Mouse (Mus musculus) gastrocnemius, postnatal 36 days (tissue): ENCODE data around the gene Cspg5. TPM values are rescaled to one million over a fixed set of nuclear protein-coding genes. Genes with fewer than 3 reads are reported as not detected.

Experiments
- DNase-seq, 2 experiments: peaks; one replicate each; pipeline ENCODE4 v3.0.0; 2022
- intact Hi-C: fragments of 180-260 bp; cut with DNase I; formaldehyde crosslinking; loops from one replicate; pipeline ENCODE4 v1.15.1; 2025
- long read RNA-seq, 2 experiments: library from polyadenylated mRNA; stranded (forward); transcript quantifications; one replicate each; pipeline ENCODE4 v2.0.0; 2021
- total RNA-seq, 2 experiments: library from RNA; stranded (reverse); gene quantifications; 2 replicates each; pipeline ENCODE4 v1.2.3; 2021

Cspg5 gene
- total RNA-seq, result under 1 TPM in 1 of 2 experiments, not detected in 1; 0.18 TPM
- long read RNA-seq, experiment 1, result 0 reads
- long read RNA-seq, experiment 2, result 0 reads

DNA sequence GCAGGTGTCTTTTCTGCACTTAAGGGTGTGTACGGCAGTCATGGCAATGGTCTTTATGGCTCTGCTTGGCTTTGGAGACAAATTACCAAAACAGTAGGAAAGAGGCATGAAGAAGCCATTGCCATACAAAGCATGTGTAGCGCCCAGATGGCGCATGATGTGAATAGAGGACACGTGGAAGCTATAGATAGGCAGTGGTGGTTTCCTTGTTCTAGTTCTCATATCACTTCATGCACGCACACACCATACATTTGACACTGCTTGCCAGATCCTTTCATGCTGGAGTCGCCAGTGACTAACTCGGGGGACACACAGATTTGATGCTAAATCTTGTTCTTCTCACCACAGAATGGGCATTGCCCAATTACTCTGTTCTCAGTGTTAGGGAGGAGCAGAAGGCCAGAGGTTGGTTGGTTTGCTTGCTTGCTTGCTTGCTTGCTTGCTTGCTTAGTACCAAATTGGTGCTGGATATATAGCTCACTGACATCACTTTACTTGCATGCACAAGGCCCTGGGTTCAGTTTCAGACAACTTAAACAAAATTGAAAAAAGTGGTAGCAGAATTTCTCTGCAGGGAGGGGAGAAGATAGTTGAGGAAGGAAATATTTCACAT lies at the start of gene Cspg5:
Gene Cspg5, plus strand, starts transcription at position 563 of the 613 bp plus-strand sequence.
- intact Hi-C loops, result no loop called here
- no peak for DNase-seq

DNA sequence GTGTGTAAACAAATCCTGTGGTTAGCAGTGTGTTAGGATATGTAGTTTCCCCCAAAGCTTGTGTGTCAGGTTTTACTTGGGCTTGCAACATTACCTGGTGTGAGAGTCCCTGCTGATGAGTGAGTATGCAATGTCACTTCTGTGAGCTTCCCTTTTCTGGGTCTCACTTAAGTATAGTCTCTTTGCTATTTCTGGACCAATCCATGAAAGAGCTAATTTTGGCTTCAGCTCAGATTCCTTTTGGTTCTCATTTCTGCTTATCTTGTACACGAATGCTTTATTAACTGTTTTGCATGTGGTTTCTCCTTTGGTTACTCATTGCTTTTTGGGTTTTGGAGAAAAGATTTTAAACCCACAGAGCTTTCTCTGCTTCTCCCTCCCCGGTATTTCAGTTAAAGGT lies 43.7 kb upstream of the Cspg5 start:
- DNase-seq, result no peak
- intact Hi-C loops, result no loop called here

DNA sequence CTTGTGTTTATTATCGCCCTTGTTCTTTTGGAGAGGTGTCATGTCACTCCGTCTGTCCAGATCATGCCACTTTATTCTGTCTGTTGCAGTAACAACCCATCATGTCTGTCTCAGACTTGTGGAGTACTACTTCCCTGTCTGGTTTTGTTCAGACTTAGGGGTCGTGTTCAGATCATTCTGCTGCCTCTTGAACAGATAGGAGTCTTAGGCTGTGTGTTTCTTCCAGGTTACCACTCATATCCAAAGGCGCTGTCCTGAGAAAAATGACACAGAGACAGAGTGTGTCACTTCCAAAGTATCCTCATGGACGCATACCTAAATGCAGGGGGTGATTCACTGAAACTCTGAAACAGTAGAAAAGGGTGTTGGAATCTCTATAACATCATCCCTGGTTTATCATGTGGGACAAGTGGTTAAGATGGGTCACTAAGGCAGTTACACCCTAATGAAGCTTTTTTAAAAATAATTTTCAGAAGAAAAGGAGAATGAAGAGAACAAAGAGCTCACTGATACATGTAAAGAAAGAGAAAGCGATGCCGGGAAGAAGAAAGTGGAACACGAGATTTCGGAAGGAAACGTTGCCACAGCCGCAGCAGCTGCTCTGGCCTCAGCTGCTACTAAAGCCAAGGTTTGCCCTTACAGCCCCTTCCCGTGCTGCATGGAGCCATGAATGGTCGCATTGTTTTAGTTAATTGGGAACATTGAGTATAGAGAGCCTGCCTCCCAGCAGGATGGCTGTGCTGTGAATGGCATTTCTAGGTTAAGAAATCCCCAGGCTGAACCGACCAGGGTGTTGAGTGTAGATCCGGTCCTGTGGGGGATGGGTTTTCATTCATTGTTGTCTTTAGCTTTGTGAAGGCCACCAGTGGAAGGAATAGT lies 37.8 kb upstream of the Cspg5 start:
- no peak for DNase-seq
- intact Hi-C loops, result no loop called here

DNA sequence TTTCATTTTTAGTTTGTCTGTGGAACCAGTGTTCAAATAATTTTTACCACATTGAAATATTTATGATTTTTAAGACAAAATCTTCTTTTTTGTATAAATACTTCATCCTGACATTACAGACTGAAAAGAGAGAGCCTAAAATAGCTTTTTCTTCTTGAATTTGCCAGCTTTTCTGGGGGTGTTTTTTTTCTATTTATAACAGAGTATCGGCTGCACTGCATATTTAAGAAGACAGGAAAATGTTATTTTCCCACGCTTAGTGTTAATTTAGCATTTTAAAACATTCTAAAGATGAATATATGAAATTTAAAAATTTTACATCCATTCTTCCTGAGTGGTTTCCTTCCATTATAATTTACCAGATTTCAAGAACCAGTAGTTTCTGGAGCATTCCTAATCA lies 37.1 kb upstream of the Cspg5 start:
- DNase-seq, result no peak
- intact Hi-C loops, result no loop called here

DNA sequence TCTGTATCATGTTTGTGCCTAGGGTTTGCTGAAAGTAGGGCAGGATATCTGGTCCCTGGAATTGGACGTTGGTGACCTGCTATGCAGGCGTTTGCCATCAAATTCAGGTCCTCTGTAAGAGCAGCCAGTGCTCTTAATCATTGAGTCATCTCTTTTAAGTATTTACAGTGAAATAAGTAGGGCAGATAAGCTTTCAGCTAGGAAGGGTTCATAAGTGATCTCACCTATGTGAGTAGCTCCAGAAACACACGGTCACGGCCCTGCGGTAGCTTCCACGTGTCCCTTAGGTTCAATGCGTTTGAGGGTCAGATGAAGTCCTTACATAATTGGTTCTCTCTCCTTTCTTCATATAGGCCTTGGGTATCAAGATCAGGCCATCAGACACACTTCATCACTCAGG lies 35.3 kb upstream of the Cspg5 start:
- no peak for DNase-seq
- intact Hi-C loops, result no loop called here

DNA sequence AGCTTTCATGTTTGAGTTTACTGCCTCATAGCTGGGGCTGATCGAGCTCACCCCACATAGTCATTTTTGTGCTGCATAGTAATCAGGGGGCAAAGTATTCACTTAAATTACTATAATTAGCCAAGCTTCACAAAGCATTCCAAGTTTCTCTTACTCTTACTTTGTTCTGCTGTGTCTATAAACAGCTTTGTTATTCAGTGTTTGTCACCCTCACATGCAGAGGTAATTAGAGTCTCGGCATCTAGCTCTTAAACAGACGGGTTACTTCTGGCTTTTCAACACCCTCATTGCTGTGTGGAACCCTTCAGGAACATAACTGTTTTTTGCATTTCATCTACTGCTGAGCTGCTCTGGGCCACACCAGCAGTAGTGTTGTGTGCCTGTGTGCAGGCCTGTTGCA lies 34.6 kb upstream of the Cspg5 start:
- intact Hi-C loops, result no loop called here
- no peak for DNase-seq

DNA sequence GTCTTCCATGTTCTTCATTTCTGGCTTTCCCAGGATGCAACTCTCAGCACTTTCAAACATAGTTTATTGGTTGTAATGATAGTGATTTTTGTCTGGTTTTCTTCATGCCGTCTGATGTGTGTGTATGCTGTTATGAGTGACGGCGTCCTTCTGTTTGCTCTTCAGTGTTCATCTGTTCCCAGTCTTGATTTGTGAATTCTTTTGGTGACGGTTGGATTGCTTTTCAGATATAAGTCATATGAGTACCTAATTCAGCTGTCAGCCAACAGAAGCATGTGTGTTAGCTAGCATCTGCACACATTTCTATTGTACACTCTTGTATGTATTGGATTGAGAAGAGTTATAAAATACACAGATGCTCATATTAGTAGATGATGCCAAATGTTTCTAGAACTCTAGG lies 19.3 kb upstream of the Cspg5 start:
- DNase-seq, result no peak
- intact Hi-C loops, result no loop called here

DNA sequence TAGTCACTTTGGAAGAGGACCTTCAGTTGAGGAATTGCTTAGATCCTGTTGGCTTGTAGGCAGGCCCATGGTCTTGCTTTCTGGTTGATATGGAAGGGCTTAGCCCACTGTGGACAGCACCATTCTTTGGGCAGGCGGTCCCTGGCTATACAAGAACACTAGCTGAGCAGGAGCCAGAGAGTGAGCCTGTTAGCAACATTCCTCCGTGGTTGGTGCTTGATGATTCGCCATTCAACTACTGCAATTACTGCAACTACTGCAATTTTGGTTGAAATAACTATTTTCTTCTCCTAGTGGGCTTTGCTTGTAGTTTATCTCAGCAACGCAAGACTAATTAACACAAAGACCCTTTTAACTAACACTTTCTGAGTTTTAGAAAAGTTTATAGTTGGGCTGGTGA lies 17.4 kb upstream of the Cspg5 start:
- intact Hi-C loops, result no loop called here
- DNase-seq, result no peak

DNA sequence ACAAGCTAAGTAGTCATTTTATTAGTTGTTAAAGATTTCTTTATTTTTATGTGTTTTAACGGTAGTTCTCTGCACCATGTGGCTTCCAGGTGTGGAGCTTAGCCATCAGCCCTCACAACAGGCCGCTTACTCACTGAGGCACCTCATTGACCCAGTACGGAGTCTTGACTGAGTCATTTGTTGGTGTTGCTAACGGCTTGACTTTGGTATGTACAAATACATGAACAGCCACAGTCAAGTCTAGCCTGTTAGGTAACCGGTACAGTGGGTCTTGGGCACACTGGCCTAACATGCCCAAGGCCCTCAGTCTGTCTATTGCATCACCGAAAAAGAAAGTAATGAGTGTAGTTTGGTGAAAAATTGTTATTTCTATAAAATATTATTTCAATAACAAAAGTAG lies 14.9 kb upstream of the Cspg5 start:
- DNase-seq, result no peak
- intact Hi-C loops, result no loop called here

DNA sequence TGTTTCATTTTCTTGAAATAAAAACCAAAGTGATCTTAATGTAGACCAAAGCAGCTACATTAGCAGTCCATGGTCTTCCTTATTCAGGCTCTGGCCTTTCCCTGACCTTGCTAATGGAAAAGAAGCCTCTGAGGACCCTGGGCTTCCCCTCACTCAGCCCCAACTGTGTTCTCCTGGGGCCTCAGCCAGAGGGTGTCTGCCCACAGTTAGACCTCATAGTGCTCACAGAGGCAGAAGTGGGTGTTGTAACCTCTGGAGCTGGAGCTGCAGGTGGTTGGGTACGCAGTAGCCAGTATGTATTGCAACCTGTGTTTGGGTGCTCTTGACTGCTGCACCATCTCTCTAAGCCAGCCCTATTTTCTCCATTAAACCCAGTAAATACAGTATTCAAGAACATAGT lies 14.5 kb upstream of the Cspg5 start:
- DNase-seq, result no peak
- intact Hi-C loops, result no loop called here

DNA sequence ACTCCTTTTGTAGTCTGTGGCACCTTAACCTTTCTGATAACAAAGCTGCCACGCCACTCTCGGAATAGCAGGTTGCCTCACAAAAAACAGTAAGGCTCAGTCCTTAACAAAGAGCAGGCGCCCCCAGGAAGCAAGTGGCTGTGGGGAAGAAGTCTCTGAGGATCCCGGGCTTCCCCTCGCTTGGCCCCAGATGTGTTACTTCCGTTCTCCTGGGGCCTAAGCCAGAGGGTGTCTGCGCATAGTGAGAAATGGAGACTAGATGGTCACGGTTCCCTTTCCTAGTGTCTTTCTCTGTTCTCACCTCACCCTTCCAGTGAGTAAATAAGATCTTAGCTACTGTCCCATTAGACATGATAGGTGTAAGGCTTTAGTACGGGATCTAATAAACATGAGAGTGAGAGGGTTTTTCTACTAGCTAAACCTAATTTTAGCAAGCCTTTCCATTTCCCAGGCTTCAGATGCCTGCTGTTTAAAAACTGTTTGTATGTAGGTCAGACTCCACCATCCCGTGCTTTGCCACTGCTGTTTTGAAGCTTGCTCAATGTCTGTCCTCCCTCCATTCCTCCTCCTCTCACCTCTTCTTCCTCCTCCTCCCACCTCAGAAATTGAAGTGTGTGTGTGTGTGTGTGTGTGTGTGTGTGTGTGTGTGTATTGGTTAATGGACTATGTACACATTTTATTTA lies 13.9 kb upstream of the Cspg5 start:
- no peak for DNase-seq
- intact Hi-C loops, result no loop called here

DNA sequence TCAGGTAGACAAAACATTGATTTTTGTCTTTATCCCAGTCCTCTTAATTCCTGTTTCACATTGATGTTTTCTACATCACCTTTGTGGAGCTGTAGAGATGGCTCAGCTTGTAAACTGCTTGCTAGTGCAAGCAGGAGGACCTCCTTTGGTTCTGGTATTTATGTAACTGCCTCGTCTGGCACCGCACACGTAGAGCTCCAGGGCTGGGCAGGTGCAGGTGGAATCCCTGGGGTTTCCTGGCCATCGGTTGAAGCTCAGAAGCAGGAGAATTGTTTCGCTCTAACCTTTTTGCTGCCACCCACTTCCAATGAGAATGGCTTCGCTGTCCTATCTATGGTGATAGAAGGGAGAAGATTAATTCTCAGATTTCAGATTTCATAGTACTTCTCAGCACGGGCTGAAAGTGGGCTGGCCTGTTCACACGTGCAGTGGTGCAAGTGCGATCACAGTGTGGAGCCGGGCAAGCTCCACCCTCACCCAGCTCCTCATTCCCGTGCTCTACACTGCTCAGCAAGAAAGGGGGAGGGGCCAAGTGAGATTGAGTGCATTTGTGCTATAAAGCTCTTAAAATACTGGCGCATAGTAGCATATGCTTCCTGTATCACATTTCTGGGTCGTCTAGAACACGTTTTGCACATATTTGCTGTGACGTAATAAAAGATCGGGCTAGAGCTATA lies 13.1 kb upstream of the Cspg5 start:
- intact Hi-C loops, result no loop called here
- DNase-seq, result no peak

DNA sequence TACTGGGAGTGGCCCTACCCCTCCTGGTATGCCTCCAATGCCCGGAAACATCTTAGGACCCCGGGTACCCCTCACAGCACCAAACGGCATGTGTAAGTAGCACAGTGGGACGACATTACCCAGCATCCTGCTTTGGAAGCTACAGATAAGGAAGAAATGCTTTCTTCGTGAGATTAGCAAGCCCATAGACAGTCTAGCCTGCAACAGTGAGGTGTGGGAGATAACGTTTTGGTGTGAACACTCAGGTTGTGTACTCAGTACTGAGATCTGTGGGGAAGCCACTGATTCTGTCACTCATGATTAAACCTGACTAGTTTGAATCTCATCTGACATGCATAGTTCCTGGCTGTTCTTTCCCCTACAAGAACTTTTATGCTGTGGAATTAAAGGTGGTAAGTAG lies 8.6 kb upstream of the Cspg5 start:
- intact Hi-C loops, result no loop called here
- DNase-seq, result no peak

DNA sequence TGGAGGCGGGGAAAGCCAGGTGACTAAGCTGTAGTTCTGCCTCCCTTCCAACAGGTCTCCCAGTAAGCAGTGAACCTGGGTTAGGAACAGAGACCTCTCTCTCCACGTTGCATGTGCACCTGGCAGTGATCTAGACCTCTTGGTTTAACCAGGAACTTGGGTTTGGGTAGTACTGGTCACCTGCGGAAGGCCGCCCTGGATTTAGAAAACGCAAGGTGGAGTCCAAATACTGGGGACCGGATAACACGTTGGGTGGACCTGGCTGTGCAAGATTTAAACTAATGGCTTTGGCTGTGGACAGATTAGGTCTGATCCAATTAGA lies 945 bp downstream of the Cspg5 start:
- intact Hi-C loops, result no loop called here
- no peak for DNase-seq

DNA sequence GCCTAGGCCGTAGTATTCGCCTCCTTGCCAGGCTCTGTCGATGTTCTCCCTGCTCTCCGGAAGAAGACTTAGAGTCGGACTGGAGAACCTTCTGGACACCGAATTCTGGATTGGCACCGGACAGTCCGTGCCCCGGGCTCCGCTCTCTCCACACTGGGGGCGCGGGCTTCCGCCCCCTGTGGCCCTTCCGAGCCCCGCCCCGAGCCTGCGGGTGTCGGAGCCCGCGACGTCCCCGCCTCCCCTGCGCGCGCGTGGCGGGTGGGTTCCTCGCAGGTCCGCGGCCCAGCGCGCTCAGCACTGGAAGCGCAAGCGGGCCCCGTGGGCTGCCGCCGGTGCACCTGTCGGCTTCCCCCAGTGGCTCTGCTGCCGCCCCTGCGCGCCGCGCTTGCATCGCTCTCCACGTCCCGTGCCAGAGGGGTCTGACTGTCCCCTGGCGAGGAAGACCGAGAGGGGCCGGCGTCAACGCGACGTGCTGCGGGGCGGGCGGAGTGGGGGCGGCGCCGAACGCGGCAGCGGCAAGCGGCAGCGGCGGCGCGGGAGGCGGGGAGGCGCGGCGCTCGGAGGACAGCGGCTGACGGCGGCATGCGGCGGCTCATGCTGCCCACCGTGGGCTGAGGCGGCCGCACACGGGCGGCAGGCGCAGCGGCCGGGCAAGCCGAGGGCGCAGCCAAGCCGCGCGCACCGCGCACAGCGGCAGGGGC lies 1.5 kb downstream of the Cspg5 start:
- no peak for DNase-seq
- intact Hi-C loops, result no loop called here

DNA sequence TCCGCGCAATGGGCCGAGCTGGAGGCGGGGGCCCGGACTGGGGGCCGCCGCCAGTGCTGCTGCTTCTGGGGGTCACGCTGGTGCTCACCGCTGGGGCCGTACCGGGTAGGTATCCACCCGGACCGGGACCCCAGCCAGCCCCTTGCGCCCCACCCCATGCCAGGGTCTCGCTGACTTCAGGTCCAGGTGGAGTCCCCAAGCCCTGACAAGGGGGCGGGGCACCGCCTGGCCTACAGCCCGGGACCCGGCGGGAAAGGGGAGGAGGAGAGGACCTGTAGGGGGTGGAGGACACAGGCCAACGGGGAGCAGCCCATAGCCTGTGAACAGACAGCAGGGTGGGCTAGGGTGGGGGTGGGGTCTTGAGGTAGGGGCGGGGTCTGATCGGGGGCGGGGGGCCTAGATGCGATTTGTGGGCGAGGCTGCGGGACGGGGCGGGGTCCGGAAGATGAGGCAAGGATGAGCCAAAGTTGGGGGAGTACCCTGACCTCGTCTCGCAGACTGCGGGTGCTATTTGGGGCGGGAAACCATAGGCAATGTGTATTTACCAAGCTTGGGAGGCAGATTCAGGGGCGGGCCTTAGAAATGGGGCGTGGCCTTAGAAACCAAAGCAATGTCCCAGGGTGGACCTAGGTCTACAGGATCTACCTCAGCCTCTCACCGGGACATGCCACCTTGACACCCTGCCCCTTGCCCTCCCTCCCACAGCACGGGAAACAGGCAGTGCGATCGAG lies 2.2 kb downstream of the Cspg5 start:
- intact Hi-C loops, result no loop called here
- DNase-seq, result peak in 1 of 2 experiments; percentile 18

DNA sequence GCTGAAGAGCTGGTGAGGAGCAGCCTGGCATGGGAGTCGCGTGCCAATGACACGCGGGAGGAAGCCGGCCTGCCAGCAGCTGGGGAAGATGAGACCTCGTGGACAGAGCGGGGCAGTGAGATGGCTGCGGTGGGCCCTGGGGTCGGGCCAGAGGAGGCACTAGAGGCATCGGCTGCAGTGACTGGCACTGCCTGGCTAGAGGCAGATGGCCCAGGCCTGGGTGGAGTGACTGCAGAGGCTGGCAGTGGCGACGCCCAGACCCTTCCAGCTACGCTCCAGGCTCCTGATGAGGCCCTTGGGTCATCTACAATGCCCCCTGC lies 2.7 kb downstream of the Cspg5 start:
- no peak for DNase-seq
- intact Hi-C loops, result no loop called here

DNA sequence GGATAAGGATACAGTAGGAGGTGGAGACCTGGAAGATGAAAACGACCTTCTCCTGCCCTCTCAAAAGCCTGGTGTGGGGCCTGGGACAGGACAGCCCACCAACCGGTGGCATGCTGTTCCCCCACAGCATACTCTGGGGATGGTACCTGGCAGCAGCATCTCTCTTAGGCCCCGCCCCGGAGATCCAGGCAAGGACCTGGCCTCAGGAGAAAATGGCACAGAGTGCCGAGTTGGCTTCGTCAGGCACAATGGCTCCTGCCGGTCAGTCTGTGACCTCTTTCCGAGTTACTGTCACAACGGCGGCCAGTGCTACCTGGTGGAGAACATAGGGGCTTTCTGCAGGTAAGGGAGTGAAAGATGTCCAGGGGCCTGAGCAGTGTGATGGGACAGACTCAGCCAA lies 3.5 kb downstream of the Cspg5 start:
- intact Hi-C loops, result no loop called here
- DNase-seq, result no peak

DNA sequence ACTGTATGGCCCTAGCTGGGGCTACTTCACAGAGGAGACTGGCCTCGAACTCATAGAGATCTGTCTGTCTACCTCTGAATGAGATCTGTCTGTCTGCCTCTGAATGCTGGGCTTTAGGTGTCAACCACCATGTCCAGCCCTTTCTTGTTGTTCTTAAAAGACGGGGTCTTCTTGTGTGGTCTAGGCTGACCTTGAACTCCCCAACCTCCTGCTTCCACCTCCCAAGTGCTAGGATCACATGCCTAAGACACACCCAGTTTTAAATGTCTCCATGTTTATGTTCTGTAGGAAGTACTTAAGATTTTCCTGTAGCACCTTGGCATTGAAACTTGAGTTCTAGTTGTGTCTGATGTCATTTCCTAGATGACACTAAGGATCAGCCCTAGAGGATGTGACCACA lies 5.3 kb downstream of the Cspg5 start:
- intact Hi-C loops, result no loop called here

More for the DNA sequence above, 5.3 kb downstream of the Cspg5 start:
- no peak for DNase-seq
